Mouse (Mus musculus) liver, embryonic 14.5 days (tissue): ENCODE measurements at regions not wholly inside any gene's neighbourhood (a gene's known extent, or its start where the extent isn't known, plus 50 kb on each side); places are given as distances from the start of the nearest gene placed in this dataset.
A peak's percentile ranks its signal among the peaks of the same experiment; 100 is the strongest.

ENCODE experiments used
- CTCF ChIP-seq: IDR thresholded peaks from 2 replicates; pipeline ENCODE4 v1.5.1; 2016; ENCODE audit warnings: antibody characterized with exemption, low read depth, control low read depth
- EP300 ChIP-seq: IDR thresholded peaks from 2 replicates; pipeline ENCODE4 v1.6.1; 2016; ENCODE audit warnings: antibody characterized with exemption, low read depth

DNA sequence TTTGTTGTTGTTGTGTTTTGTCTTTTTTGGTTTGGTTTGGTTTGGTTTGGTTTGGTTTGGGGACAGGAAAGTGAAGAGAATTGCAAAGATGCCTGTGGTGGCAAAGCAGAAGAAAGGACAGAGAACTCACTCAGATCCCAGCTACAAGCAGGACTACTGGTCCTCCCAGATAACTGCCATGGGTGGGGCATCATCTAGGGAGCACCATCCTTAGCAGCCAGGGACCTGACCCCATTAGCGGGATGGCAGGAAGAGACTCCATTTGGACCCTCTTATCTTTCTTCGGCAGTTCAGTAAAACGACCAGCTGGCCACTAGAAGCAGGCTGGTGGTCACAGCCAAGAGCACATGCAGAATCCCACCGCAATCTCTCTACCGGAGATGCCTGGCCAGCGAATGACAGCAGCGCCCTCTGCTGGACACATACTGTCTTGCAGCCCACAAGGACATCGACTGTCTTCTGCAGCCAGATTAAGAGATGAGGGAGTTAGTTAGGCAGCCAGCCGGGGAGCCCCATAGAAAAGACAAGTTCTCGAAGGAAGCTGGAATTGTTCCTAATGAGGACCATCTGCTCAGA is 119.8 kb downstream of the Gm9195 start:
- TF ChIP-seq CTCF (peak; percentile 93), EP300 (no peak)
